Mouse (Mus musculus) Muller cell, postnatal 12 days (primary cell): ENCODE measurements around the gene Sectm1a.
"Not testable (repeated sequence)": the region's sequence is repeated elsewhere in the genome, so short reads cannot be mapped to it uniquely, and the experiment has no call there.

ENCODE experiments used
- DNase-seq: peaks from one replicate; pipeline ENCODE4 v3.0.0-alpha.2; 2015; ENCODE audit errors: inconsistent ontology term

Sectm1a gene

DNA sequence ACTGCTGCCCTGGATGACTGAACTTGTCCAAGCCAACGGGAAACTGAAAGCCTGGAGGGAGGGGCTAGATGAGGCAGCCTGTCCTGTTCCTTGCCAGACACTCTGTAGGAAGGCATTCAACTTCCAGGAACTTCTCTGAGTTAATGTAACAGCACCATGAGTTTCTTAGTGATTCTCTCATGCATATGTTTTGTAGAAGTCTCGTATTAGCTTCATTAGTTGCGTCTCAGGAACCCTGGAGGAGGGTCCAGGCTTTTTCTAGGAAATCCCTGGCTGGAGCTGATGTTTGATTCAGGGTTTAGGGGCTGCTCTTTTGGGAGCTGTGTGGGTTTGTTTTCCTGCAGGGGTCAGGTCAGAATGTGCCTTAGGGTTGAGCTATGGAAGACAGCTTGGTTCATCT lies at the start of gene Sectm1a:
TSS of gene Sectm1a (minus strand) at position 101 of the 400 bp plus-strand sequence.
- DNase-seq = no peak

- DNase-seq = peak; percentile 89
Measured at GRCm38 (mm10) chr11:121129616-121130015, 48.6 kb upstream of the Sectm1a start.

GRCm38 (mm10) chr11:121127441-121127840 lies 46.4 kb upstream of the Sectm1a start:
- DNase-seq = no peak

- no peak for DNase-seq
Measured at GRCm38 (mm10) chr11:121126395-121126794, 45.4 kb upstream of the Sectm1a start.

DNA sequence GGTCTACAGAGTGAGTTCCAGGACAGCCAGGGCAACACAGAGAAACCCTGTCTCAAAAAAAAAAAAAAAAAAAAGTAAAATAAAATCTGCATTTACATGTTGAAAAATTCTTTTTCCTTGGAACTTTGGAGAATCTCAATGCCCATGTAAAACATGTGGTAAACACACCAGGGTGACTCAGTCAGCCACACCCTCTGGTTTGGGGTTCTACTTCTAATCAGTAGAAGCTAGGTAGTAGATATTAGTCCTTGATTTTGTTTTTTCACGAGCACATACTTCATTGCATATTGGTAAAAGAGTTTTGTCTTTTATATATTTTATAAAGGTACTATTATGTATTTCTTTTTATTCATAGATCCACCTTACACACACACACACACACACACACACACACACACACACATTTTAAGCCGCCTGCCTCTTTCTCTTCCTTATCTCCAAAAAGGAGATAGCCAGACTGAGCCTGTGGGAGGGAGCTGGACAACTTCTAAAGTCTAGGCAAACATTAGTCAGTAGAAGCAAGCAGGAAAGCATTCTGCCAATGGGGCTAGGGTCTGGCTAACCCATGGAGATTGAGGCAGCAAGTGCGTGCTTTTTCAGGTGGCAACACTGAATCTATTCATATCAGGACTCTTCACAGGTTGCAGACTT lies 44.6 kb upstream of the Sectm1a start:
- no peak for DNase-seq

- DNase-seq = no peak
Measured at GRCm38 (mm10) chr11:121123438-121123837, 42.4 kb upstream of the Sectm1a start.

GRCm38 (mm10) chr11:121122024-121122670 lies 41.1 kb upstream of the Sectm1a start:
- DNase-seq = no peak

DNA sequence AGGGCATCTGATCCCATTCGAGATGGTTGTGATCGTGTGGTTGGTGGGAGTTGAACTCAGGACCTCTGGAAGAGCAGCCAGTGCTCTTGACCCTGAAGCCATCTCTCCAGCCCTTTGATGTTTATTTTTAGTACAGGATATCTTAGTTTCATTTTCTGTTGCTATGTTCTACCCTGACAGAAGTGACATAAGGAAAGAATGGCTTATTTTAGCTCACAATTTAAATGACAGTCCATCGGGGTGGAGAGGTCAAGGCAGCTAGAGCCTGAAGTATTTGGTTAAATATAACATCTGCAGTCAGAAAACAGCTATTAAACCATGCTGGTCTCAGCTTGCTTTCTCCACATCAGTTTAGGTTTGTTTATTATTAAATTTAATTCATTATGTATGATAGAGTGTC lies 40.1 kb upstream of the Sectm1a start:
- no peak for DNase-seq

DNA sequence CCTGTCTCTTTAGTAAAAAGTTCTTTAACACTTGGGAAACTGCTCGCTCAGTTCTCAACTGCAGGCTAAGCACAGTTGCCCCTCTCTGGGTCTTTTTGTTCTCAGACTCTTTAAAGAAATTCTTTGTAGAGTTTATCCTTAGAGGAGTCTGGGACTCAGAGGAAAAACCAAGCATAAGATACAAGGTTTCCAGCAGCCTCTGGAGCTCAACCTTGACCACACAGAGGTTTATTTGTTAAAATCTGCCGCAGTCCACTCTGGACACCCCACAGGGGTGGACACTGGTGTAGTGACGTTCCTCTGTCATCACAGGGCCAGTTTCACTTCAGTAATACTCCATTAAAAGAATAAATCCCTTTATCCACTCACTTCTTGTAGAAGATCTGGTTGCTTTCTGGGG lies 37.6 kb upstream of the Sectm1a start, which contains the start of gene Tex19.2:
TSS of gene Tex19.2 (minus strand) at position 101 of the 400 bp plus-strand sequence.
- no peak for DNase-seq

DNA sequence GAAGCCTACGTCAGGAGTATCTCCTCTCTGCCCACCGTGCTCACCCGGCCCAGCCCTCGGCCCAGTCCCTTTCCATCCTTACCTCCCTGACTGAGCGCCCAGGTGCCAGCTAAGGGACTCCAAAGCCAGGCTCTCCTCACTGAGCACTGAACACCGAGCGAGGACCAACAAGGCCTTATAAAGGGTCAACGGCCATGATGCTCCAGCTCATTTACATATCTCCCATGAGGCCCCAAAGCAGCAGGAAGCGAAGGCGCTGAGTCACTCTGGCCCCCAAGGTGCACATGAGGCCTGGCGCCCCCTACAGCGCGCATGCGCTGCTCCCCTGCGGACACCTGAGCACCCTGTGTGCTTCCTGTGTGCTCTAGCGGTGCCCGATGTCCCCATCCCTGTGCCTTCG lies 37.1 kb upstream of the Sectm1a start:
- DNase-seq = no peak

- peak; percentile 26 for DNase-seq
Measured at GRCm38 (mm10) chr11:121112091-121112775, 31.2 kb upstream of the Sectm1a start.

GRCm38 (mm10) chr11:121111601-121112000 lies 30.6 kb upstream of the Sectm1a start:
- no peak for DNase-seq

GRCm38 (mm10) chr11:121111051-121111450 lies 30.0 kb upstream of the Sectm1a start:
- no peak for DNase-seq

GRCm38 (mm10) chr11:121109986-121110385 lies 29.0 kb upstream of the Sectm1a start:
- peak; percentile 24 for DNase-seq

DNA sequence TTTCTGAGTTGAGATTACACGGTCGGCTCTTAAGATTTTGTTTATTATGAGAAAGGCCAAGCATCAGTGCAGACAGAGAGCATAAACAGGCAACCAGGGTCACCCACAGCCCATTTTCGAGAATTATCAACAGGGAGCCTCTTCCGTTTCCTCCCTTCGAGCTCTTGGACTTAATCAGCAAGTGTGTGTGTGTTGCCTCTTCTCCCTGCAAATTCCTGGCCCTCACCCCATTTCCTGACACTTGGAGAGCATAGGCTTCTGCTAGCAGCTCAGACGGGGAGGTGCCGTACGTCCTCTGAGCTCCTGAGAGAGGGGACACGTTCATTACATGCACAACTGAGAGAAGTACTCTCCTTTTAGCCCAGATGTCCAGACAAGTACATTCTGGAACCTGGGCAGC lies 27.0 kb upstream of the Sectm1a start:
- no peak for DNase-seq

DNA sequence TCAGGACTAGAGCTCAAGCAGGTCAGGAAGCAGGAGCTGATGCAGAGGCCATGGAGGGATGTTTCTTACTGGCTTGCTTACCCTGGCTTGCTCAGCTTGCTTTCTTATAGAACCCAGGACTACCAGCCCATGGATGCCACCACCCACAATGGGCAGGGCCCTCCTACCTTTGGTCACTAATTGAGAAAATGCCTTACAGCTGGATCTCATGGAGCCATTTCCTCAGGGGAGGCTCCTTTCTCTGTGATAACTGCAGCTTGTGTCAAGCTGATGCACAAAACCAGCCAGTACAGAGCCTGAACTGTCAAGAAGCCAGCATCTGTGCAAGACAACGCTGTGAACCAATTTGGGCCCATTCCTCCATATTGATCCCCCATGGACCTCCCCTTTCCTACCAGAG lies 26.2 kb upstream of the Sectm1a start:
- not testable (repeated sequence) for DNase-seq

GRCm38 (mm10) chr11:121101124-121101805 lies 20.2 kb upstream of the Sectm1a start:
- DNase-seq = no peak

DNA sequence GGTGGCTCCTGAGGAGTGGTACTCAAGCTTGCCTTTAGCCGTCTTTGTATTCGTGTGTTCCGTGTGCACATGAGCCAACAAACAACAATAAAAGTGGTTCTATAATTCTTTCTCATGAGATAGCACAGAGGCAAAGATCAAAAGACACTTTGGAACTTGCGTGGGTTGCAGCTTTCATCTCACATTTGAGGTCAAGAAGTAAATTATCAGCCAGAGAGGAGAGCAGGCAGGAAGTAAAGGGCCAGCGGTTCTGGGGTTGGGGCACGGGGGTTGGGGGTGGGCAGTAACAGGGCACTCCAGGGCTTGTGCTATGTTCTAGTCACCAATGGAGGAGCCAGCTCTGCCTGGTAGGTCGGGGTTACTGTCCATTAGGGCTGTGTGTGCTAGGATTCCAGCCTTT lies 19.7 kb upstream of the Sectm1a start:
- DNase-seq = no peak

DNA sequence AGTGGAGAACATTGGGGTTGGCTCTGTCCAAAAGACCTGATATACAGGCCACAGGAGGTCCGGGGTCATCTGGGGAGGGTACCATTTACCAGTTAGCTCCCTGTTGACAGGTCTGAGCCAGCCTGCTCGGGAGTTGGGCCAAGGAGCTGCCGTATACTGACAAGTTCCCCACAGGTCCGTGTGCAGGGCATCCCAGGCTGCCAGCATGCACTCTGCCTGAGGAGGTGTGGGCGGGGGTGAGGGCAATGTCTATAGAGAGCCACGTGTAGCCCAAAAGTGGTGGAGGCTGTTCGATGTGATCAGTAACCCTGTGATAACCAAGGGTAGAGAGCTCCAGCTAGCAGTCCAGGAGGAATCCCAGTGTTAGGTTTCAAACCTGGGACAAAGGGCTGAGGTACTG lies 18.7 kb upstream of the Sectm1a start:
- DNase-seq = no peak

GRCm38 (mm10) chr11:121092606-121093585 lies 11.9 kb upstream of the Sectm1a start:
- DNase-seq = no peak

DNA sequence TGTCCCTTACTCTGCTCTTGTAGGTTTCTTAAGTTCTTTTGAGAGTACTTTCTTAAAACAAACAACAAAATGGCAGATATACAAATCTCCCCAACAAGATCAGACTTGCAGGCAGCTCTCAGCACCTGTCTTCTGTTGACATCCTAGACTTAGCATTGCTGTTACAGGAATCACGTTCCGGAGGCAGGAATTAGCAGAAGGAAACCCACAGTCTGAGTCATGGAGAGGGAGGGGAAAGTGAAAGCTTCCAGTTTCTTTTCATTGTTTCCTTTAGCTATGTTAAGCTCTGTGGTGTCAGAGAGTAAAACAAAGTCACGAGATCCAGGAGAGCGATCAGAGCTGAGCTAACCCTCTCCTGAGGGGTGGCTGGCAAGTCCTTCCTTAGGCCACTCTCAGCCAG lies 9.9 kb upstream of the Sectm1a start:
- DNase-seq = peak; percentile 54
